8 mouse cellular contexts compared by ENCODE assay signal in genomic region chr9:63295551-63295958, GRCm38 (mm10).
DNase-seq lines count a peak whose midpoint lies in the region; TF ChIP-seq lines count a peak whose summit lies in the region.
"Had no signal": no experiment of that assay in that cellular context is flagged by ENCODE, and none has a peak within 500 bp of the region (broad histone marks: within the 10 kb centered on the region; RNA-seq: fewer than 3 reads in every experiment).

No protein-coding gene starts in this region.

- TF ChIP-seq CTCF in cortical plate, adult 2 months (IDR thresholded peaks at IDR 0.05; ENCODE audit: extremely low read depth, insufficient read depth, low read length): no peak
- TF ChIP-seq CTCF in layer of hippocampus, adult 2 months (conservative IDR thresholded peaks at IDR 0.05): peak; percentile 33

- peak overlapping the region; percentile 25; the same call in 1 of the 2 replicates for H3K4me3 ChIP-seq in cortical plate, adult 2 months (ENCODE audit: insufficient read depth, low read length)
- peak overlapping the region; percentile 36 for H3K4me3 ChIP-seq in layer of hippocampus, adult 2 months
- H3K4me3 ChIP-seq: megakaryocyte, embryonic 14.5 days had no signal

- peaks cover 5% of the 10 kb centered on the region for H3K4me1 ChIP-seq in cortical plate, adult 2 months (ENCODE audit: control insufficient read depth, insufficient read depth, low read length)

- TF ChIP-seq POLR2A in cortical plate, adult 2 months (IDR thresholded peaks at IDR 0.05; ENCODE audit: extremely low read depth, insufficient read depth, low read length): 0 out of 2 replicates have a peak, but pooled peaks have one; percentile 31

- peak; percentile 24 for DNase-seq in kidney, adult 9 months
- DNase-seq in kidney, adult 8-10 months: no peak
- DNase-seq in layer of hippocampus, adult 2 months (ENCODE audit: low spot score in 2 of 2): peak; percentile 46 to 53
- DNase-seq in right cerebral cortex, postnatal 25 days: peak; percentile 44
- DNase-seq in thymus, postnatal 4 days: no peak
- DNase-seq in urinary bladder, adult 18-20 months (ENCODE audit: low spot score in 2 of 2): no peak

- H3K27ac ChIP-seq in cortical plate, adult 2 months (ENCODE audit: insufficient read depth, low read length): no peak overlapping the region
- peak overlapping the region; percentile 78 for H3K27ac ChIP-seq in layer of hippocampus, adult 2 months

Comparison
In these comparisons a context has a peak if more than half of its experiments do, and no peak if none do; other contexts are left out.
1. DNase-seq: peak in kidney, adult 9 months (single experiment), layer of hippocampus, adult 2 months (2 of 2) and right cerebral cortex, postnatal 25 days (single experiment); none in kidney, adult 8-10 months (0 of 2), thymus, postnatal 4 days (single experiment) and urinary bladder, adult 18-20 months (0 of 2).